Mouse (Mus musculus): Measurements from ENCODE around the gene Stx5a. TPM values are rescaled to one million over a fixed set of nuclear protein-coding genes. Genes with fewer than 3 reads are reported as not detected.

Gene Stx5a
- total and polyA plus RNA-seq, 3 experiments, result 23.8 to 33.4 (median 25.3) TPM

DNA sequence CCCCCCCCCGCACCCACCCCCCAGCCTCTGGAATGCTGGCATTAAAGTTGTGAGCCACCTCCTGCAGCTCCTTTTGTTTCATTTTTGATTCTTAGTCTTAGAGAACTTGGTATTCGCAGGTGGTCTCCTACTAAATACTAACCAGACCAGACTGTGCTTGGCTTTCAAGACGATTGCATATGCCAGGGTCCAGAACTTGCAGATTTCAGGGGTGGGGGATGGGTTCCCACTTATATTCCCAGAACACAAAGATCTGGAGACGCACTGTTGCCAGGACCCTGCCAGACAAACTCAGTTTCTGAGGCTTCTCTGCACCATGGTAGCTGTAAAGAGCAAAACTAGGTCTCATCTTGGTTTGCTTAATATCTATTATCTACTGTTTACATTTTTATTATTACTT lies 37.6 kb upstream of the Stx5a start:
- intact Hi-C loops (cut with DNase I), result no loop called here
- Histone ChIP-seq H3K36me3 (ENCODE audit: control insufficient read depth, insufficient read depth, low read length) (no peaks in the 10 kb centered on the region; the same call in 1 of the 2 replicates), H3K27me3 (ENCODE audit: control insufficient read depth, insufficient read depth, low read length) (no peaks in the 10 kb centered on the region), H3K27ac (no peak overlapping the region), H3K4me1 (ENCODE audit: control insufficient read depth, insufficient read depth, low read length) (peaks cover 1% of the 10 kb centered on the region; the same call in 1 of the 2 replicates), H3K4me3 (no peak overlapping the region), H3K79me2 (replicated peaks; ENCODE audit: control insufficient read depth, insufficient read depth, low read length) (no peaks in the 10 kb centered on the region), H3K9ac (ENCODE audit: low read depth, low read length) (no peak overlapping the region)
- no peak for DNase-seq
- TF ChIP-seq POLR2A (IDR thresholded peaks at IDR 0.05; ENCODE audit: insufficient read depth, low read depth, low read length) (no peak), EP300 (IDR thresholded peaks at IDR 0.05; ENCODE audit: insufficient read depth, low read depth, low read length) (no peak), CTCF (IDR thresholded peaks at IDR 0.05) (no peak)
- WGBS, result 72% methylated on average over 4 of the region's 4 CpGs

- Histone ChIP-seq H3K4me1 (ENCODE audit: control insufficient read depth, insufficient read depth, low read length) (peaks cover 1% of the 10 kb centered on the region; the same call in 1 of the 2 replicates), H3K9ac (ENCODE audit: low read depth, low read length) (no peak overlapping the region), H3K4me3 (no peak overlapping the region), H3K27ac (no peak overlapping the region), H3K27me3 (ENCODE audit: control insufficient read depth, insufficient read depth, low read length) (no peaks in the 10 kb centered on the region), H3K36me3 (ENCODE audit: control insufficient read depth, insufficient read depth, low read length) (peaks cover 6% of the 10 kb centered on the region), H3K79me2 (replicated peaks; ENCODE audit: control insufficient read depth, insufficient read depth, low read length) (no peaks in the 10 kb centered on the region)
- TF ChIP-seq EP300 (IDR thresholded peaks at IDR 0.05; ENCODE audit: insufficient read depth, low read depth, low read length), result no peak
- TF ChIP-seq CTCF (IDR thresholded peaks at IDR 0.05), result no peak
- TF ChIP-seq POLR2A (IDR thresholded peaks at IDR 0.05; ENCODE audit: insufficient read depth, low read depth, low read length), result no peak
- WGBS, result 74% methylated on average over 6 of the region's 6 CpGs
- intact Hi-C loops (cut with DNase I), result no loop called here
- no peak for DNase-seq
Measured at GRCm38 (mm10) chr19:8705026-8705708, 36.0 kb upstream of the Stx5a start.

DNA sequence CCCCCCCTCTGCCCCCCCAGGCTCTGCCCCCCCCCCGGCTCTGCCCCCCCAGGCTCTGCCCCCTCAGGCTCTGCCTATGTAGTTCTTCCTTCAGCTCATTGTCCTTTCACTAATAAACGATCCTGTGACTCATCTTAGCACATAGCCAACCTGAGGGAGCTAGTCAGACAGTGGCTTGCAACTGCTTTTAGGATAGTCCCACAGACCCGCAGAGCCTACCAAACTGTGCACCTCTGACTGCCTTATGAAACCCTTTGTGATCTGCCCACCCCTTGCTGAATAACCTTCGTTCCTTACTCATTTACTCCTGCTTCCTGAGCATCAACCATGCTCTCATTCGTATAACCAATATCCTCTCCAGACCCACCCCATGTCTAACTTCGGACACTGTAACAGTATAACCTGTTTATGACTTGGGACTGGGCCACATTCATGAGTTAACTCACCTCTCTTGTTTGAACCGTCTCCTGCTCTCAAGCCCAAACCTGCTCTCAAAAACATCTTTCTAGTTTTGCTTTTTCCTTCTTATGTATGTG lies 35.0 kb upstream of the Stx5a start:
- no peak for DNase-seq
- Histone ChIP-seq H3K4me1 (ENCODE audit: control insufficient read depth, insufficient read depth, low read length) (peaks cover 3% of the 10 kb centered on the region), H3K27ac (no peak overlapping the region), H3K36me3 (ENCODE audit: control insufficient read depth, insufficient read depth, low read length) (peaks cover 16% of the 10 kb centered on the region), H3K79me2 (replicated peaks; ENCODE audit: control insufficient read depth, insufficient read depth, low read length) (no peaks in the 10 kb centered on the region), H3K27me3 (ENCODE audit: control insufficient read depth, insufficient read depth, low read length) (no peaks in the 10 kb centered on the region), H3K4me3 (no peak overlapping the region), H3K9ac (ENCODE audit: low read depth, low read length) (no peak overlapping the region)
- intact Hi-C loops (cut with DNase I), result no loop called here
- TF ChIP-seq POLR2A (IDR thresholded peaks at IDR 0.05; ENCODE audit: insufficient read depth, low read depth, low read length) (no peak), EP300 (IDR thresholded peaks at IDR 0.05; ENCODE audit: insufficient read depth, low read depth, low read length) (no peak), CTCF (IDR thresholded peaks at IDR 0.05) (no peak)
- WGBS, result 76% methylated on average over 7 of the region's 7 CpGs

DNA sequence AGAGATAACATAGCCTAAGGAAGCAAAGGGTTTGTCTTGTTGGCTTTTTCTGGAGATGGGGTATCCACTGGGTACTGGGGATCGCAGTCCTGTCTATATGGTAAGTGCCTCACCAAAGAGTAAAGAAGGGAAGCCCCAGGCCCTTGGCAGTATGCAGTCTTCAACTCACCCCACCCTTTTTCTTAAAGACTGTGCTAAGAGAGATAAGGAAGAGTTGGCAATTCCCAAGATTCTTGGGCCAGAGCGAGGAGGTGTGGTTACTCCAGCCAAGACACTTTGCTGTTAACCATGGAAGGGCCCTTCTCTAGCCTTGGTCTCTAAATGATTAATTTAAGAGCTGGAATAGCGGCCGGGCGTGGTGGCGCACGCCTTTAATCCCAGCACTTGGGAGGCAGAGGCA lies 34.3 kb upstream of the Stx5a start:
- Histone ChIP-seq H3K4me1 (ENCODE audit: control insufficient read depth, insufficient read depth, low read length) (peaks cover 7% of the 10 kb centered on the region), H3K36me3 (ENCODE audit: control insufficient read depth, insufficient read depth, low read length) (peaks cover 22% of the 10 kb centered on the region), H3K79me2 (replicated peaks; ENCODE audit: control insufficient read depth, insufficient read depth, low read length) (no peaks in the 10 kb centered on the region), H3K9ac (ENCODE audit: low read depth, low read length) (no peak overlapping the region), H3K27ac (no peak overlapping the region), H3K4me3 (no peak overlapping the region), H3K27me3 (ENCODE audit: control insufficient read depth, insufficient read depth, low read length) (no peaks in the 10 kb centered on the region)
- DNase-seq, result no peak
- 93% methylated on average over 7 of the region's 7 CpGs for WGBS
- TF ChIP-seq EP300 (IDR thresholded peaks at IDR 0.05; ENCODE audit: insufficient read depth, low read depth, low read length), result no peak
- TF ChIP-seq POLR2A (IDR thresholded peaks at IDR 0.05; ENCODE audit: insufficient read depth, low read depth, low read length), result no peak
- no peak for TF ChIP-seq CTCF (IDR thresholded peaks at IDR 0.05)
- intact Hi-C loops (cut with DNase I), result no loop called here

DNA sequence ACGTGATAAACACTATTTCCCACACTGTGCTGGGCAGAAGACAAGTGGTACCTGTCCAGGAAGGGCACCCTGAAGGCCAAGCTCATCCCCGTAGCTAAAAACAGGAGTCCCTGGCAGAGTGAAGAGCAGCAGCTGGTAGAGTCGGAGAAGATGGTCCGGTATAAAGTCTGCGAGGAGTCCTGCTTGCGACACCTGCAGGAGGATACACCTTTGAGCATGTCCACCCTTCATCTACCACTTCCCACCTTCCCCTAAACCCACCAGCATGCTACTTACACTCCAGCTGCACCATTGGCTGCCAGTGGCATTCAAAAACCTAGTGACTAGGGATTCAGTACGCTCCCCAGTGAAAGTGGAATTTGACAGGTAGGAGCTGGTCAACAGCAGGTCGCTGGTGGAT lies 32.3 kb upstream of the Stx5a start:
- TF ChIP-seq EP300 (IDR thresholded peaks at IDR 0.05; ENCODE audit: insufficient read depth, low read depth, low read length) (no peak), POLR2A (IDR thresholded peaks at IDR 0.05; ENCODE audit: insufficient read depth, low read depth, low read length) (no peak), CTCF (IDR thresholded peaks at IDR 0.05) (no peak)
- H3K4me1 ChIP-seq (ENCODE audit: control insufficient read depth, insufficient read depth, low read length), result peaks cover 7% of the 10 kb centered on the region
- H3K27ac ChIP-seq, result no peak overlapping the region
- no peaks in the 10 kb centered on the region for H3K27me3 ChIP-seq (ENCODE audit: control insufficient read depth, insufficient read depth, low read length)
- H3K4me3 ChIP-seq, result no peak overlapping the region
- intact Hi-C loops (cut with DNase I), result no loop called here
- H3K79me2 ChIP-seq (replicated peaks; ENCODE audit: control insufficient read depth, insufficient read depth, low read length), result no peaks in the 10 kb centered on the region
- peaks cover 29% of the 10 kb centered on the region for H3K36me3 ChIP-seq (ENCODE audit: control insufficient read depth, insufficient read depth, low read length)
- DNase-seq, result no peak
- no peak overlapping the region for H3K9ac ChIP-seq (ENCODE audit: low read depth, low read length)
- WGBS, result 90% methylated on average over 8 of the region's 8 CpGs

DNA sequence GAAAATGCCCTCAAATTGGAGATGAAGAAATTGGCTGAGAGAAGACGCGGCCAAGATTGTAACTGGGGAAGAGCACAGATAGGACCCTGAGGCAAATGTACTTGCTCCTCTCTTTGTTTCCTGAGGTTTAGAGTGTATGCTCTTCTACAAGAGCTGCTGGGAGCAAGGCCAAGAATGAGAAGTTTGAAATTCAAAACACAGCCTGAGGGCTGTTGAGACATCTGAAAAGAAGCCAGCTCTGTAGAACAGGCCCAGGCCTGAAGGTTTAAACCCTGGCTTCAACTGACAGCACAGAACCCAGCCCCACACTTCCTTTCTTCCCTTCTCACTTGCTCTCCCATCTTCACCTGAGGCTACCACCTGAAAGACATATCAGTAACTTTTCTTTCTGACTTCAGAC lies 31.2 kb upstream of the Stx5a start:
- WGBS, result 71% methylated on average over 2 of the region's 2 CpGs

More for the DNA sequence above, 31.2 kb upstream of the Stx5a start:
- Histone ChIP-seq H3K27me3 (ENCODE audit: control insufficient read depth, insufficient read depth, low read length) (no peaks in the 10 kb centered on the region), H3K36me3 (ENCODE audit: control insufficient read depth, insufficient read depth, low read length) (peaks cover 29% of the 10 kb centered on the region), H3K9ac (ENCODE audit: low read depth, low read length) (peak overlapping the region; percentile 15; the same call in 1 of the 2 replicates), H3K27ac (no peak overlapping the region), H3K4me3 (no peak overlapping the region), H3K4me1 (ENCODE audit: control insufficient read depth, insufficient read depth, low read length) (peaks cover 11% of the 10 kb centered on the region), H3K79me2 (replicated peaks; ENCODE audit: control insufficient read depth, insufficient read depth, low read length) (no peaks in the 10 kb centered on the region)
- no peak for TF ChIP-seq POLR2A (IDR thresholded peaks at IDR 0.05; ENCODE audit: insufficient read depth, low read depth, low read length)
- TF ChIP-seq CTCF (IDR thresholded peaks at IDR 0.05), result no peak
- no peak for TF ChIP-seq EP300 (IDR thresholded peaks at IDR 0.05; ENCODE audit: insufficient read depth, low read depth, low read length)
- DNase-seq, result no peak
- intact Hi-C loops (cut with DNase I), result loop anchor here (10.0 kb wide), 1 partner anchor 395 kb away; no protein-coding TSS in a partner anchor
